Mouse (Mus musculus) left cerebral cortex, postnatal 36 days (tissue): ENCODE measurements around the gene Lacc1. TPM values are rescaled to one million over a fixed set of nuclear protein-coding genes. Genes with fewer than 3 reads are reported as not detected.
"Not testable (repeated sequence)": the region's sequence is repeated elsewhere in the genome, so short reads cannot be mapped to it uniquely, and the experiment has no call there.

ENCODE experiments used
- DNase-seq, 2 experiments: peaks; one replicate each; pipeline ENCODE4 v3.0.0; 2021 to 2022; ENCODE audit warnings: low spot score in 2 of 2, mixed read lengths in 1 of 2
- intact Hi-C: fragments of 180-260 bp; cut with DNase I; formaldehyde crosslinking; loops from one replicate; pipeline ENCODE4 v1.15.1; 2025
- total RNA-seq, 2 experiments: library from RNA; stranded (reverse); gene quantifications; 2 replicates each; pipeline ENCODE4 v1.2.3; 2021

Gene Lacc1
- total RNA-seq = 1 to 10 TPM; 4.3 to 5.0 TPM

DNA sequence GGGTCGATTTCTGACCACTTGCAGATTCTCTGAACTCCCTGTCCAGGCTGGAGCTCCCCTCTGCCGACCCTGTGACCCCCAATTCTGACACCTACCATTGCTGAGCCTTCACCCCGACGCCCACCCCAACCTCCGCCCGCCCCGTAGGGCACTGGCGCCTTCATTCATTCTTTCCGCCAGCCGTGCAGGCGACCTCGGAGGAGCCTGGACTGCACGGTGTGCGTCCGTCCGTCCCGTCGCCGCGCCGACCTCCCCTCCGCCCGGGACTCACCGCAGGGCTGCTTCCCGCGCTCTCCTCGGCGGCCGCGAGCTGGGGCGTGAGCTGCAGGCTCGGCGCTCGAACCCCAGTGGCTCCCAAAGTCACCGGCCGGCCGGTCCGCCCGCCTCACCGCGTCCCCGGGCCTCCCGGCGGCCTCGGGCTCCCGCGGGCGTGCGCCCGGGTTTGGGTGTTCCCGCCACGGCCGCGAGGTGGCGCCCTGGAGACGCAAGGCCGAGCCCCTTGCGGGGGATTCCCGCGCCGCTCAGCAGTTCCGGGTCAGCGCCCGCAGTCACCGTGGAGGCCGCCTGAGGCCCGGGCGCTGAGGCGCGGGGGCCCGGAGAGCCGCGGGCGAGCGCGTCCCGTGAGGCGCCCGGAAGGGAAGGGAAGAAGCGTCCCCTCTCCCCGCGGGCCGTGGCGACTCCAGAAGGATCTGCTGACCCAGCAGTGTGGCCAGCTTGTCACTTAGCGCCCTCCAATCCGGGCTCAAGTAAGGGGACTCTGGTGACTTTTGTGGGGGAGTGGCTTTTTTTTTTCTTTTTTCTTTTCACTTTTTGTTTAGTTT, at the start of gene Lacc1, which contains the start of gene Ccdc122:
Gene Lacc1 (minus strand): TSS at position 679 of the 821 bp plus-strand sequence.
Gene Ccdc122 (plus strand): TSS at position 547 of the 821 bp plus-strand sequence.
- peak; percentile 62 to 70 for DNase-seq
- intact Hi-C loops = no loop called here

DNA sequence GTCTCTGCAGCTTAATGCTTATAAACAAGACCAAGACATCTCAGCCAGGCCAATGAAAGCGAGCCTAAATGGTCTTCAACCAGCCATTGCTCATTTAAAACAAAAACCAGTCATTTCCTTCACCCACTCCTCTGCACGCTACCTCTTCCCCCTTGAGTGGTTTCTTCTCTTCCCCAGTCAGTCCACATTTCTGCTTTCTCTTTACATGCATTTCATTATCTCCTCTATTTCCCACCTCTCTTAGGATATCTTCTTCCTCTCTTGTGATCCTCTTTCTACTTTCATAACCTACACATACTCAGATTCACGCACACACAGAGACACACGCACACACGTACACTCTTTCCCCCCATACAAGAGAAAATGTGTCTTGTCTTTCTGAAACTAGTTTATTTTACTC, 44.5 kb upstream of the Lacc1 start:
- intact Hi-C loops = no loop called here

DNA sequence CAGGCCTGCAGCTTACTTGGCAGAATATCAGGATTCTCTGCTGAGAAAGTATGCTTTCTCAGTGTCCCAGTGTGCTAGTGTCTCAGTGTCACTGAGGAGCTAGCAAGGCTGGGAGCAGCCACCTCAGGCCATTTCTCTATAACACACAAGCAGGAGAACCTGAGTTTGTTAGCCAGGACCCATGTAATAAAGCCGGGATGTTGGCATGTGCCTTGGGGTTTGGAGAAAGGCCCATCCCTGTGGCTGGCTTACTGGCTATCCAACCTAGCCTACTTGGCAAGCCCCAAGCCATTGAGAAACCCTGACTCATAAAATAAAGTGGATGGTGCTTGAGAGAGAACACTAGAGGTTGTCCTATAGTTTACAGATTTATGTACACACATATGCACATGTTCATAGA, 32.7 kb upstream of the Lacc1 start:
- DNase-seq = no peak
- intact Hi-C loops = no loop called here

More for the DNA sequence above, 44.5 kb upstream of the Lacc1 start:
- no peak for DNase-seq

- intact Hi-C loops = loop anchor here (5.0 kb wide), 1 partner anchor 874 kb away; no protein-coding TSS in a partner anchor
- no peak for DNase-seq
Observed at GRCm38 (mm10) chr14:77053288-77053687, 16.6 kb upstream of the Lacc1 start.

GRCm38 (mm10) chr14:77037832-77038425, 1.2 kb upstream of the Lacc1 start:
- DNase-seq = no peak
- intact Hi-C loops = no loop called here

- intact Hi-C loops = no loop called here
- no peak for DNase-seq
Observed at GRCm38 (mm10) chr14:77037330-77037729, 626 bp upstream of the Lacc1 start.

GRCm38 (mm10) chr14:77034970-77035369, 1.7 kb downstream of the Lacc1 start:
- no peak for DNase-seq
- intact Hi-C loops = no loop called here

DNA sequence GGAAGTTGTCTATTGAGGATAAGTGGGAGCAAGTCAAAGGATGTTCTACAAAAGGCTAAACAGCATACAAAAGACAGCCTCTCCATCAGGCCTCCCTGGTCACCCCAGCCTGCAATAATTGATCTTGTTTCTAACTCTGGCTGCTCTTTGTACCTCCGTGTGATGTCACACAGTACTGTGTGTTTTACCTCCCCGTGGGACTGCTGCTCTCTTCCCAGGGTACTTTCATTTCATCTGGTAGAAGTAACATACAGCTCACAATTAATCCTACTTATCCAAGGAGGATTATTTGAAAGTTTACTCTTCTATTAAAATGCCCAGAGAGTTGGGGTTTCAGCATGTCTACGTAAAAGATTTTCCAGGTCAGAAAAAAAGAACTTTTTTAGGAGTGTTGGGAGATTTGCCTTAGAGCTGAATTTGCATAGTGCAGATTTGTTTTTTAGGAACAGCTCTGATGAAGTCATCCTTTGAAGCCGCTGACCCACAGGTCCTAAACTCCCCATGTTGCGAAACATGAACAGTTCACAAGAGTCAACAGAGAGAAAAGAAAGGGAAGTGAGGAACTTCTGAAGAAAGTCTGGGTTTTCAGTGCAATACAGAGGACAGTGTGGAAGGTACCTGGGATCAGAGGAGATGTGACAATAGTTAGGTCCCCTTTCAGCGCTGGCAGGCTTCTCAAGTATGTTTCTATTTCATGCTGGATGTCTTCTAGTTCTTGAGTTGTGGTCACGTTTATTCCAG, 2.4 kb downstream of the Lacc1 start:
- DNase-seq = no peak
- intact Hi-C loops = no loop called here

- no peak for DNase-seq
- intact Hi-C loops = no loop called here
Observed at GRCm38 (mm10) chr14:77033391-77033790, 3.3 kb downstream of the Lacc1 start.

- intact Hi-C loops = no loop called here
- DNase-seq = no peak
Observed at GRCm38 (mm10) chr14:77032433-77032832, 4.3 kb downstream of the Lacc1 start.

GRCm38 (mm10) chr14:77030808-77031207, 5.9 kb downstream of the Lacc1 start:
- intact Hi-C loops = no loop called here
- no peak for DNase-seq

- DNase-seq = no peak
- intact Hi-C loops = no loop called here
Observed at GRCm38 (mm10) chr14:77029319-77030054, 7.2 kb downstream of the Lacc1 start.

DNA sequence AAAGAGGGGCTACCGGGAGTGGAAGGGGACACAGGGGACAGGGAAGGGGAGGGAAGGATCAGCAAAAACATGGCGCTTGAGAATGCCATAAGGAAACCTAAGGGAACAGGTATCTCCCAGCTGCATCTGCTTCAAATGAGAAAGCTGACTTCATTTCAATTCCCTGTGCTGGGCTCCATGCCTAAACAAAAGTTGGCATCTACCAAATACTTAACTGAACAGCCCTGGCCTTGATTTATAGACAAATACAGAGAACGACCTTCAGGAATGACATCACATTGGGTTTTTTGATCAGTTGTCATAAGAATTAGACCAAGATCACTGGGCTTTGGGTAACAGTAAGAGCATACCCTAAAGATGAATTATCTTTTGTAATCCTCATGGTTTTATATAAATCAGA, 12.2 kb downstream of the Lacc1 start:
- DNase-seq = no peak
- intact Hi-C loops = no loop called here

DNA sequence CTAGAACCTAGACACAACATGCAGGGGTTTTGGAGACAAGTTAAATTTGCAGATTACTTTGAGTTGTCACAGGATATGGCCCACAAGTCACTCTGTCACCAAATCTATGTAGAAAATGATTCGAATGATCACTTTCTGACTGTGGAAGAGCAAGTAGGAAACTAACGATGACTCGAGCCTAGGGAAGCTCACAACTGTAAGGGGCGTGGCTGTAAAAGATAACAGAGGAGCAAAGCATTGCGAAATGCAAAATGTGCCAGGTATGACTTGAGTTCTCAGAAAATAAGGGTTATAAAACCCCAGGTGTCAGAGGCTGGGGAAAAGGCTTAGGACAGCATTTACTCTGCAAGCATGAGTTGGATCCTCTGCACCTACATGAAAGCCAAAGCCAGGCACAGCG, 19.5 kb downstream of the Lacc1 start:
- intact Hi-C loops = loop anchor here (10.0 kb wide), 1 partner anchor 862 kb away; no protein-coding TSS in a partner anchor
- no peak for DNase-seq

GRCm38 (mm10) chr14:77016783-77017182, 19.9 kb downstream of the Lacc1 start:
- DNase-seq = not testable (repeated sequence)
- intact Hi-C loops = loop anchor here (10.0 kb wide), 1 partner anchor 862 kb away; no protein-coding TSS in a partner anchor

GRCm38 (mm10) chr14:77011804-77012203, 24.9 kb downstream of the Lacc1 start:
- DNase-seq = peak; percentile 53 to 67
- intact Hi-C loops = loop anchor here (1.0 to 10.0 kb wide), 4 partner anchors 508 to 857 kb away; partner anchors contain the start of gene Tsc22d1

GRCm38 (mm10) chr14:77008238-77008637, 28.5 kb downstream of the Lacc1 start:
- peak; percentile 46 to 65 for DNase-seq
- intact Hi-C loops = loop anchor here (1.0 to 10.0 kb wide), 3 partner anchors 131 to 505 kb away; no protein-coding TSS in a partner anchor

DNA sequence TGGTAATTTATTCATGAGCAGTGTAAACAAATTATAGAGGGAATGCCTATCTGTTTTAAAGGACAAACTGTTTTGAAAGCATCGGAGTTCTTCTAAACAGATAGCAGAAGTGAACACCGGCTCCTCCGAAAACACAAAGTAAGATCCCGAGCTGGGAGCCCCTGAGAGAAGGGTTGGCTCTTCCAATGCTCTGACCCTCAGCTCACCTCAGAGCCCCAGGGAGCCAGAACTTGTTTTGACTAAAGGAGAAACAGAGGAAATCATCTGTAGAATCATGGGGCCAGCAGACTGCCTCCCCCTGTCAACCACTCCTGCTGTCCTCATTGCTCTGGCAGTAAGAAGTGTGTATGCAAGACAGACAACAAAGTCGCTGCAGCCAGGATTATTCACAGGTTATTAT, 31.1 kb downstream of the Lacc1 start:
- no peak for DNase-seq
- intact Hi-C loops = loop anchor here (5.0 to 10.0 kb wide), 2 partner anchors 128 to 241 kb away; no protein-coding TSS in a partner anchor

DNA sequence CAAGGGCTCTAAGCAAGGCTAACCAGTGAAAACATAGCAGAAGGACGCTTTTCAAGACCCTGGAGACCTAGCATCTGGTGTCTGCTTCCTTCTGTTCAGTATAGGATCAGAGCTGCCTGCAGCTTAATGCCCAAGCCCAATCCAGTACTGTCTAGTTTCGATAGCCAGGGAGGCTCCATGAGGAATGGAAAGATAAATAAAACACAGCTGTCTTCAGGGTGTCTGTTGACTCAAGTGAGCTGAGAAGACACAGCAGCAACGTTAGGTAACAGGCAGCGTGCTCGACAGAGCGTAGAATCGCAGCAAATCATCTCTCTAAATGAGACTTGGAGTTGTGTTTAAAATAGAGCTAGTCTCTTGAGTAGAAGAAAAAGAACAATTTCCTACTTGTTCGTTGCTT, 32.0 kb downstream of the Lacc1 start:
- DNase-seq = no peak
- intact Hi-C loops = loop anchor here (5.0 to 10.0 kb wide), 2 partner anchors 127 to 240 kb away; no protein-coding TSS in a partner anchor
